Mouse (Mus musculus) limb, embryonic 11.5 days (tissue): ENCODE results near the gene Lbr. TPM values are rescaled to one million over a fixed set of nuclear protein-coding genes. Genes with fewer than 3 reads are reported as not detected.
A peak's percentile ranks its signal among the peaks of the same experiment; 100 is the strongest.

Experiments used
- ATAC-seq: fragments of 200-750 bp; cut with Nextera tagmentation; 2 replicates; pipeline ENCODE4 v1.8.0; 2017; ENCODE audit warnings: low read depth; ENCODE audit not compliant: insufficient number of reproducible peaks, low FRiP score, low TSS enrichment
- DNase-seq: peaks from one replicate; pipeline ENCODE4 v3.0.0-alpha.2; 2015; ENCODE audit warnings: low spot score
- H3K27ac ChIP-seq: fragments of 300-500 bp; sonication (generic); replicated peaks from 2 replicates; pipeline ENCODE4 v1.5.1; 2014; ENCODE audit warnings: low read depth, mild to moderate bottlenecking, low read length
- H3K27me3 ChIP-seq: fragments of 300-500 bp; sonication (generic); 2 replicates; pipeline ENCODE4 v1.6.1; 2014; ENCODE audit warnings: mild to moderate bottlenecking, low read length, mixed read lengths; ENCODE audit not compliant: control insufficient read depth, insufficient read depth
- H3K36me3 ChIP-seq: fragments of 300-500 bp; sonication (generic); 2 replicates; pipeline ENCODE4 v1.6.1; 2014; ENCODE audit warnings: mild to moderate bottlenecking, low read length, moderate library complexity, mixed read lengths; ENCODE audit not compliant: control insufficient read depth, insufficient read depth
- H3K4me1 ChIP-seq: fragments of 300-500 bp; sonication (generic); 2 replicates; pipeline ENCODE4 v1.6.1; 2014; ENCODE audit warnings: low read length, mixed read lengths; ENCODE audit not compliant: control insufficient read depth, insufficient read depth
- H3K4me2 ChIP-seq: fragments of 300-500 bp; sonication (generic); 2 replicates; pipeline ENCODE4 v1.6.1; 2014; ENCODE audit warnings: low read depth, mild to moderate bottlenecking, moderate library complexity; ENCODE audit not compliant: severe bottlenecking
- H3K4me3 ChIP-seq: fragments of 300-500 bp; sonication (generic); 2 replicates; pipeline ENCODE4 v1.5.1; 2014; ENCODE audit warnings: low read depth, low read length
- H3K9ac ChIP-seq: fragments of 300-500 bp; sonication (generic); 2 replicates; pipeline ENCODE4 v1.6.1; 2014; ENCODE audit warnings: mild to moderate bottlenecking, low read length
- H3K9me3 ChIP-seq: fragments of 300-500 bp; sonication (generic); 2 replicates; pipeline ENCODE4 v1.6.1; 2016; ENCODE audit warnings: low read length; ENCODE audit not compliant: control insufficient read depth
- WGBS: fragments of 180-500 bp; shearing (Covaris S2); extraction: QIAGEN DNeasy Blood & Tissue Kit; methylation state at CpG from one replicate; pipeline ENCODE4 v1.1.7; 2014; 5-methylcytosine and 5-hydroxymethylcytosine counted together
- polyA plus RNA-seq: library from polyadenylated mRNA; unstranded; fragments of >200 nt; fragmentation: Nextera tagmentation; extraction: Ambion mirVana; gene quantifications from 2 replicates; pipeline ENCODE4 v1.2.1, GENCODE M21; 2014

The Lbr gene
- 163 and 171 TPM in 2 replicates for polyA plus RNA-seq

DNA sequence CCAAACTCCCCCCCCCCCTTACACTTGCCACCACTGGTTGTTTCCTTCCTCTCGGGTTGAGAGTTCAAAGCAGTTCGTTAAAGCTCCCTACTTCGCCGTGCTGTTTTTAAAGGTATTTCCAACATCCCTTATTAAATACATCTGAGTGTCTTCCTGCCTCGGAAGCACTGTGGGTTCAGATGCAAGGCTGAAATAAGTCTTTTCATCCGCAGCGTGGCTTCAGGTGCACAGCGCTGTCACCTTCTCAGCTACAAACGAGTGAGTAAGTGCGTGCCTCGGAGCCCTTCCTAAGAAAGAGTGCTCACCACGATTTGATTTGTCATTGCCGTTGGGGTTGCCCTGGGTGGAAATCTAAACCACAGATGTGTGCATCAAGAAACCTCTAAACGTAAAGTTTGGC, at the start of gene Lbr:
TSS of gene Lbr (minus strand) at position 266 of the 400 bp plus-strand sequence.
- no peaks in the 10 kb centered on the region for H3K36me3 ChIP-seq
- no peaks in the 10 kb centered on the region for H3K9me3 ChIP-seq
- 1% methylated on average over 14 of the region's 14 CpGs for WGBS
- peak within 1 kb of the TSS; percentile 94 for H3K27ac ChIP-seq
- ATAC-seq (no peak), DNase-seq (peak; percentile 58)
- peak within 1 kb of the TSS; percentile 77 for H3K4me2 ChIP-seq
- H3K4me3 ChIP-seq: peak within 1 kb of the TSS; percentile 95
- no peaks in the 10 kb centered on the region for H3K27me3 ChIP-seq
- H3K4me1 ChIP-seq: peaks cover 22% of the 10 kb centered on the region
- peak within 1 kb of the TSS; percentile 93 for H3K9ac ChIP-seq

DNA sequence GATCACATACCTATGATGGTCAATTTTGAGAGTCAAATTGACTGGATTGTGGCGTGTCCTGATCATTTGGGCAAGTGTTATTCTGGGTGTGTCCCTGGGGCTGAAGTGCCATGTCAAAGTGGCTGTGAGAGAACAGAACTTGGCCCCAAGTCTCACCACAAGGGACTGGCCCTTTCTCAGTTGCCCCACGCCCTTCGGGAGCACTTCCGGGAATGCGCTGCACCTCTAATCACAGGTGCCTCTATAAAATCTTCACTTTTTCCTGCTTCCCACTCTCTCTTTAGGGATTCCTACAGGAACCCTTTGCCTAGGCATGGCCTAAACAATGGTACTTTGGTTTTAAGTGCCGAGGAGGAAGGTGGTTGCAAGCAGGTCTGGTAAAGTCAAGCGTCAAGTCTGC, 46.8 kb upstream of the Lbr start:
- Histone ChIP-seq H3K36me3 (no peaks in the 10 kb centered on the region), H3K4me3 (no peak overlapping the region), H3K9me3 (no peaks in the 10 kb centered on the region), H3K27me3 (no peaks in the 10 kb centered on the region), H3K4me1 (no peaks in the 10 kb centered on the region), H3K27ac (no peak overlapping the region), H3K4me2 (no peak overlapping the region), H3K9ac (no peak overlapping the region)
- no peak for ATAC-seq
- no peak for DNase-seq
- WGBS: 89% methylated on average over 7 of the region's 7 CpGs

DNA sequence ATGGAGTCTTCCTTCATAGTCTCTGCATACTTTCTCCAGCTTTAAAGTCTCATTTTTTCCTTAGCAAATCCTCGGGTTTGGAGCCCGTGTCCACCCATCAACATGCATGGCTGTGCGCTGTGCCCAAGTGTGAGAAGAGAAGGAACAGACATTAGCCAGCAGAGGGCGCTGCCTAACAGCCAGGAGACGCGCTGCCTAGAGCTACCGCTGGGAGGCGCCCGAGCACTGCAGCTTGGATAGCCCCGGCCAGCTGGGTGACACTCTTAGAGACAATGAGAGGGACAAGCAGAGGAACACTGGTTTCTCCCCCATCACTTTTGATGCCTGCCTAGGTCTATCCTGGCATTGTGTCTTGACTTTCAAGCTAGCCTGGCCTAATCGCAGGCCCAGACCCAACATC, 46.0 kb upstream of the Lbr start:
- Histone ChIP-seq H3K27ac (no peak overlapping the region), H3K36me3 (no peaks in the 10 kb centered on the region), H3K4me1 (no peaks in the 10 kb centered on the region), H3K4me2 (no peak overlapping the region), H3K9me3 (no peaks in the 10 kb centered on the region), H3K4me3 (no peak overlapping the region), H3K9ac (no peak overlapping the region), H3K27me3 (no peaks in the 10 kb centered on the region)
- 7% methylated on average over 11 of the region's 11 CpGs for WGBS
- DNase-seq (peak; percentile 94), ATAC-seq (peak; percentile 57; the same call in 1 of the 2 replicates)

DNA sequence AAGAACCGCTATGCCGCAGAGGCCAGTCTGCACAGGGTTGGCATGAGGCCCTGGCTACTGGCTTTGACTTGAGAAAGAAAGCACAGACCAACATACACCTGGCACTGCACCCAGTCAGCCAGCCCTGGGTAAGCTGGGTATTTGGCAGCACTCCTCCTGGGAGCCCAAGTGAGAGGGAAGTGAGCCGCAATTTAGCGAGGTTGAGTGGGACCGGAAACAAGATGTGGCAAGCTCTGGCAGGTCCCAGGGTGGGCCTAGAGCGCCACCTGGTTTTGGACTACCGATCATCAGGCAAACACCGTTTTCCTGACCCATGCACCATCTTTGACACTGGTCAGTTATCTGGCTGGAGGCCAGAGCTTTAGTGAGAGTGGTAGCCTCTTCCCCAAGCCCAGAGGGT, 38.7 kb upstream of the Lbr start:
- DNase-seq: peak; percentile 73
- Histone ChIP-seq H3K27me3 (no peaks in the 10 kb centered on the region), H3K4me3 (no peak overlapping the region), H3K9ac (no peak overlapping the region), H3K27ac (no peak overlapping the region), H3K9me3 (no peaks in the 10 kb centered on the region), H3K36me3 (no peaks in the 10 kb centered on the region), H3K4me2 (no peak overlapping the region), H3K4me1 (no peaks in the 10 kb centered on the region)
- WGBS: 29% methylated on average over 8 of the region's 8 CpGs
- peak; percentile 52; the same call in 1 of the 2 replicates for ATAC-seq

DNA sequence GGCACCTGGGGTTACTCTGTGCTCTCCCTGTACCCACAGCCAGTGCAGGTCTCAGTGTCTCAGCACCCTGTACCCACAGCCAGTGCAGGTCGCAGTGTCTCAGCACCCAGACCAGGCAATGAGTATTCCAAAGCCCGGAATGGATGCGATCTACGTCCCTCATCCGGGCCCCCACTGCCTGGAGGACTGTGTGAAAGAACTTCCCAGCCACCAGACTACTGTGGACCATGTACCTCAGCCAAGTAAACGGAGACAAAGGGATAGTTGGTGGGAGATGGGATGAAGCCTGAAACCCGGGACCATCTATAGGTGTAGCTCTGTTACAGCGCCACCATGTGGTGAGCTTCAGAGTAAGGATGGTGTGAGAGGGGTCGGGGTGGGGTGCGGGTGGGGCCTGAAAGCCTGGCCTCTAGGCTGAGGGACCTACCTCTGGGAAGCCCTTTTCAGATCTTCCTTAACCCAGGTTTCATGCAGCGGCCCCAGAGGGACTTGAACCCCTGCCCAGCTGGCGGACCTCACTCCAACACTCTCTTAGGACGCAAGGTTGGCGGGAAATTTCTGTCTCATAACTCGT, 38.0 kb upstream of the Lbr start:
- H3K27me3 ChIP-seq: no peaks in the 10 kb centered on the region
- no peaks in the 10 kb centered on the region for H3K36me3 ChIP-seq
- 53% methylated on average over 15 of the region's 15 CpGs for WGBS
- no peak overlapping the region for H3K4me2 ChIP-seq
- DNase-seq (peak; percentile 38), ATAC-seq (no peak; the same call in 1 of the 2 replicates)
- H3K27ac ChIP-seq: no peak overlapping the region
- H3K4me3 ChIP-seq: no peak overlapping the region
- H3K4me1 ChIP-seq: no peaks in the 10 kb centered on the region
- H3K9me3 ChIP-seq: no peaks in the 10 kb centered on the region
- no peak overlapping the region for H3K9ac ChIP-seq

DNA sequence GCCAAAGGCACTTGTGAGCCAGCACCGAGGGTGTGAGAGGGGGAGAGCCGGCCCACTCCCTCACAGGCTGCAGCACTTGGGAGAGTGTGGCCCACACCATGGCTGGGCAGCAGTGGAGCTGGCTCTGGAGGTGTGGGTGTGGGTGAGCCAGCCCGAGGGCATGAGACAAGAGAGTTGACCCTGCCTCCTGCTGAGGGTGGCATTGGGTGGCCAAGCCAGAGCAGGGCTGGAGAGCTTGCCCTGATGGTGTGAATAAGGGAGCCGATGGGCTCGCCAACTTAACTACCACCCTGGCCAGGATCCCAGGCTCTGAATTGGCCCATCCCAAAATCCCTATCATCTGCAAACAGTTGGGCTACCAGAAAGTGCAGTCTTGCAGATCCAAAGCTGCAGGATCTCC, 35.6 kb upstream of the Lbr start:
- 70% methylated on average over 5 of the region's 5 CpGs for WGBS
- Histone ChIP-seq H3K4me1 (no peaks in the 10 kb centered on the region), H3K4me3 (no peak overlapping the region), H3K9ac (no peak overlapping the region), H3K4me2 (no peak overlapping the region), H3K27ac (no peak overlapping the region), H3K27me3 (no peaks in the 10 kb centered on the region), H3K36me3 (no peaks in the 10 kb centered on the region), H3K9me3 (no peaks in the 10 kb centered on the region)
- ATAC-seq (no peak), DNase-seq (no peak)

DNA sequence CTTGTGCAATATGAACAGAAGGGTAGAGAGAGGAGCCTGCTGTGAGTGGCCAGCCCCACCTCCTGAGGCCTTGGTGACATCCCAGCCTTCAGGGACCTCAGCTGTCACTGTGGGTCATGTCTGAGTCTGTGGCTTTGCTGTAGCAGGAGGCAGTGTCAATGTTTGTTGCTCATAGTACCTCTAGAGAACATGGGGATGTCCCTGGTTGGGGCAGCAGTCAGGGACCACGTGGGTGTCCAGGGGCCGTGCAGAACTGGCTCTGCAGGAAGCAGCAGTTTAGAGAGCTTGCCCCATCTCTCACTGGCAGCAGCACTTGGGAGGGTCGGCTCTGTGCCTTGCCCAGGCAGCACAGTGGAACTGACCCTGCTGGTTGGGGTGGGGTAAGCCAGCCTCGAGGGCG, 34.2 kb upstream of the Lbr start:
- H3K27me3 ChIP-seq: no peaks in the 10 kb centered on the region
- WGBS: 58% methylated on average over 5 of the region's 5 CpGs
- no peak overlapping the region for H3K27ac ChIP-seq
- no peak overlapping the region for H3K4me3 ChIP-seq
- no peaks in the 10 kb centered on the region for H3K36me3 ChIP-seq
- H3K9me3 ChIP-seq: no peaks in the 10 kb centered on the region
- no peak overlapping the region for H3K4me2 ChIP-seq
- no peak for ATAC-seq
- no peak for DNase-seq
- H3K4me1 ChIP-seq: no peaks in the 10 kb centered on the region
- no peak overlapping the region for H3K9ac ChIP-seq

DNA sequence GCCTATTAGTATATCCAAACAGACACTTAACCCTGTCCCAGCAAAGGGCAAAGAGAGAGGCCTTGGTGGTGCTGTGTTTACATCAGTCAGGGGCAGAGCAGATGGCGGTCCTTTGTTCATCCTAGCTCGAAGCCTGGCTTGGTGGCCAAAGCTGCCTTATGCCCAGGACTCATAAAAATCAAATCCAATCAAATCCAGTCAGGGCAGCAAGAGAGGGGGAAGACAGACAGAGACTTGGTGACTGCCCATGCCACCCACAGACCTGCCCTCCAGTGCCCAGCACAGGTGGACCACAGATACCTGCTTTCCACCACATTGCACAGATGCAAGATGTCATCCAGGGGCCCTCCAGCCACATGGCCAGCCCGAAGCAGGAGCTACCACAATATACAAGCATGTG, 33.8 kb upstream of the Lbr start:
- no peak overlapping the region for H3K9ac ChIP-seq
- H3K4me2 ChIP-seq: no peak overlapping the region
- H3K27me3 ChIP-seq: no peaks in the 10 kb centered on the region
- WGBS: 76% methylated on average over 3 of the region's 3 CpGs
- H3K4me3 ChIP-seq: no peak overlapping the region
- no peaks in the 10 kb centered on the region for H3K4me1 ChIP-seq
- no peaks in the 10 kb centered on the region for H3K9me3 ChIP-seq
- ATAC-seq (no peak), DNase-seq (no peak)
- no peak overlapping the region for H3K27ac ChIP-seq
- H3K36me3 ChIP-seq: no peaks in the 10 kb centered on the region
